Mouse (Mus musculus) layer of hippocampus, adult 18-20 months (tissue): ENCODE measurements around the gene Krtap4-2. TPM values are rescaled to one million over a fixed set of nuclear protein-coding genes. Genes with fewer than 3 reads are reported as not detected.

Experiments
- DNase-seq, 2 experiments: peaks; one replicate each; pipeline ENCODE4 v3.0.0; 2022; ENCODE audit warnings: low spot score in 2 of 2
- total RNA-seq, 2 experiments: library from RNA; stranded (reverse); gene quantifications; 2 replicates each; pipeline ENCODE4 v1.2.3; 2021

Krtap4-2 gene
- total RNA-seq, 2 experiments from 2014 or later: not detected

GRCm38 (mm10) chr11:99590981-99591380, 43.9 kb downstream of the Krtap4-2 start, which contains the start of gene Krtap1-3:
Gene Krtap1-3, minus strand, starts transcription at chr11:99591339.
- no peak for DNase-seq

- peak; percentile 46 to 83 for DNase-seq
These were observed 49.8 kb downstream of the Krtap4-2 start for GRCm38 (mm10) chr11:99585096-99585495.

Other genes with a start within 250 kb of the Krtap4-2 start
- 10 to 100 TPM; 12.2 to 13.4 TPM for gene Krt10, start 245.7 kb downstream of the Krtap4-2 start, total RNA-seq
- 1 to 10 TPM; 1.0 to 1.1 TPM for gene Krt12, start 212.8 kb downstream of the Krtap4-2 start, total RNA-seq
- not detected for gene Krt20, start 196.9 kb downstream of the Krtap4-2 start, total RNA-seq
- not detected for gene Krt23, start 141.9 kb downstream of the Krtap4-2 start, total RNA-seq
- not detected for gene Krt39, start 113.7 kb downstream of the Krtap4-2 start, total RNA-seq
- gene Krt40, start 91.9 kb downstream of the Krtap4-2 start, total RNA-seq: not detected
- gene Krtap3-3, start 84.2 kb downstream of the Krtap4-2 start, total RNA-seq: not detected
- gene Krtap3-2, start 78.2 kb downstream of the Krtap4-2 start, total RNA-seq: not detected
- gene Gm11939, start 75.6 kb downstream of the Krtap4-2 start, total RNA-seq: not detected
- gene Krtap3-1, start 68.5 kb downstream of the Krtap4-2 start, total RNA-seq: not detected
- gene Krtap1-5, start 54.1 kb downstream of the Krtap4-2 start, total RNA-seq: not detected
- gene Krtap1-4, start 51.4 kb downstream of the Krtap4-2 start, total RNA-seq: not detected
- gene Krtap1-3, start 43.7 kb downstream of the Krtap4-2 start, total RNA-seq: not detected
- gene Krtap9-3, start 37.0 kb downstream of the Krtap4-2 start, total RNA-seq: not detected
- not detected for gene Gm11938, start 31.8 kb downstream of the Krtap4-2 start, total RNA-seq
- not detected for gene Gm11937, start 24.9 kb downstream of the Krtap4-2 start, total RNA-seq
- gene Krtap2-4, start 20.2 kb downstream of the Krtap4-2 start, total RNA-seq: not detected
- not detected for gene Gm11562, start 14.6 kb downstream of the Krtap4-2 start, total RNA-seq
- not detected for gene Krtap4-1, start 6.8 kb downstream of the Krtap4-2 start, total RNA-seq
- gene Krtap4-7, start 9.0 kb upstream of the Krtap4-2 start, total RNA-seq: not detected
- not detected for gene Gm11555, start 15.2 kb upstream of the Krtap4-2 start, total RNA-seq
- gene Gm11563, start 23.9 kb upstream of the Krtap4-2 start, total RNA-seq: not detected
- gene Krtap4-6, start 30.9 kb upstream of the Krtap4-2 start, total RNA-seq: not detected
- gene Gm14190, start 55.7 kb upstream of the Krtap4-2 start, total RNA-seq: not detected
- gene Gm14180, start 99.2 kb upstream of the Krtap4-2 start, total RNA-seq: not detected
- not detected for gene Gm11595, start 137.8 kb upstream of the Krtap4-2 start, total RNA-seq
- not detected for gene Krtap4-8, start 145.6 kb upstream of the Krtap4-2 start, total RNA-seq
- not detected for gene Krtap4-9, start 150.1 kb upstream of the Krtap4-2 start, total RNA-seq
- not detected for gene Gm11596, start 158.4 kb upstream of the Krtap4-2 start, total RNA-seq
- not detected for gene Gm11569, start 163.8 kb upstream of the Krtap4-2 start, total RNA-seq
- gene Gm11554, start 169.4 kb upstream of the Krtap4-2 start, total RNA-seq: not detected
- not detected for gene Krtap4-13, start 174.8 kb upstream of the Krtap4-2 start, total RNA-seq
- not detected for gene Gm11564, start 180.6 kb upstream of the Krtap4-2 start, total RNA-seq
- gene 2300003K06Rik, start 203.0 kb upstream of the Krtap4-2 start, total RNA-seq: not detected
- gene Krtap4-16, start 216.5 kb upstream of the Krtap4-2 start, total RNA-seq: not detected
- gene Gm11568, start 222.8 kb upstream of the Krtap4-2 start, total RNA-seq: not detected
- not detected for gene Gm11559, start 229.4 kb upstream of the Krtap4-2 start, total RNA-seq
- not detected for gene Krtap9-1, start 238.3 kb upstream of the Krtap4-2 start, total RNA-seq
- not detected for gene Gm11567, start 244.1 kb upstream of the Krtap4-2 start, total RNA-seq